Mouse (Mus musculus): ENCODE data around the gene Naa20. TPM values are rescaled to one million over a fixed set of nuclear protein-coding genes. Genes with fewer than 3 reads are reported as not detected.
A peak's percentile ranks its signal among the peaks of the same experiment; 100 is the strongest.
"Not testable (repeated sequence)": the region's sequence is repeated elsewhere in the genome, so short reads cannot be mapped to it uniquely, and the experiment has no call there.

Naa20 gene
- total RNA-seq, 2 experiments from 2014 or later = 67.9 to 71.5 TPM

DNA sequence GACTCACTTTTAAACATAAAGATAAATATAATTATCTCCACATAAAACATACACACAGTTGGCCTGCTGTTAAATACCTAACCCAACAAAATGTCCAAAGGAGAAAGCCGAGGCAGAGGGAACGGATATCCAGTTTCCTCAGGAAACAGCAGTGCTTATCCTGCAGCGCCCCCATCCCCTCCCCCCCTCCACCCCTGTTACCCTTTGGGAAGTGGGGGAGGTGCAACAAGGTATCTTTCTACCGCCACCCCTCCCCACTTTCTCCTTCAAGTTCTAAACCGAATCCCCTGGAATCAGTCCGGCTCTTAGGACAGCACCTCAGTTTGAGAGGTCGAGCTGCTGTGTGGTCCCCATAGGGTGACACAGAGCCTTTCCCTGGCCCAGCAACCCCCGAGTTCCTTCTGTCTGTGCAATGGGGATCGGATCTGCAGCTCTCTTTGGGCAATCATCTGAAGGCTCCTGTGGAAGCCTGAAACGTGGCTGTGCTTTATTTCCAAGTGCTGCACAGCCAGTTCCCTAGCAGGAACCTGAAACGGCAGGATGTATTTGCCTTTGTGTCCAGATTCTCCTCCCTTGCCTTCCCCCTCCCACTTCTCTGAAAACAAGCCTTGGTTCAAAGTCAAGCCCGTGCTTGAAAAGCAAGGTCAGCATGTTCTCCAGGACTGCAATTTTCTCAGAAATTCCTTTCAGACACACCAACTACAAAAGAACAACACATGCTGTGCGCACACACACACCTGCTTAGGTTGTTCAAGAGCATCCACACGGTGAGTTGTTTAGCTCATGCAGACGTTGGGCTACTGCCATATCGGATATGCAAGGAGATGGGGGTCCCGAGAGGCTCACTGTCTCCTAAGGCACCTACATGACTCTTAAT is 17.6 kb upstream of the Naa20 start:
- peak in 1 of 2 experiments; percentile 21 for DNase-seq (ENCODE audit: low spot score in 2 of 2)
- intact Hi-C loops (cut with DNase I) = loop anchor here (5.0 kb wide), 1 partner anchor 87 kb away; no protein-coding TSS in a partner anchor

- intact Hi-C loops (cut with DNase I) = loop anchor here (5.0 kb wide), 1 partner anchor 88 kb away; no protein-coding TSS in a partner anchor
- DNase-seq (ENCODE audit: low spot score in 2 of 2) = peak; percentile 56 to 62
Observed at GRCm38 (mm10) chr2:145884913-145885785, 16.8 kb upstream of the Naa20 start.

DNA sequence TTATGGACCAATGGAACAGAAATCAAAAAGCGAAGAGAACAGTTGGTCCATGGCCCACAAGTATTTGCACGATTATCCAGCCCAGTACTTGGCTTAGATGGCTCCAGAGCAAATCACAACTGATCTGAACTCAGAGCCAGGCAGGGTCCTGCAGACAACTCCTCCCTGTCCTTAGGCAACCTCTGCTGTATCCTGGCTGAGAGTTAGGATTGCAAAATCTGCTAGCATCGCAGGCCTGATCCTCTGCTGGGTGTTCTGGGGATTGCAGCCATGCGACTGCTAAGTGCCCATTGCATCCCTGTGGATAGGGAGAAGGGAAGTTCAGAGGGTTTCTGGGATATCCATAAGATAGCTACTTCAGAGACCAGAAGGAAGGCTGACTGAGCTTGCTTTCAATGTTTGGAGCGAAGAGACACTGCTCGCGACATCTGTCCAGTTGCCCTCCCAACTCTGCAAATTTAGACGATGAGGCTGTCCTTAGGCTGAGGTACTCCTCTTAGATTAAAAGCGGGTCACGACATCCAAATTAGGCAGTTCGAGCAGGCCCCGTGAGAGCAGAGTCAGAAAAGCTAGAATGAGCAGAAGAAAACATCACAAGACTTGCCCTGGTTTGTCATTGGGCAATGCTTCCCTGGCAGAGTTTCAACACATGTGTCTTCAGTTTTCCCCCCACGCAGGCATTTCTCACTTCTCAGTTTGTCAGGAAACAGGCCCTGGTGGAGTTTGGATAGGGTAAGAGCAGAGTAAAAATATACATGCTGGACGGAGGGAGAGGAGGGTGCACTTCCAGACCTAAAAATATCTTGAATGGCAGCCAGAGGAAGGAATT is 13.7 kb upstream of the Naa20 start:
- DNase-seq (ENCODE audit: low spot score in 2 of 2) = peak; percentile 55 to 56
- intact Hi-C loops (cut with DNase I) = no loop called here

DNA sequence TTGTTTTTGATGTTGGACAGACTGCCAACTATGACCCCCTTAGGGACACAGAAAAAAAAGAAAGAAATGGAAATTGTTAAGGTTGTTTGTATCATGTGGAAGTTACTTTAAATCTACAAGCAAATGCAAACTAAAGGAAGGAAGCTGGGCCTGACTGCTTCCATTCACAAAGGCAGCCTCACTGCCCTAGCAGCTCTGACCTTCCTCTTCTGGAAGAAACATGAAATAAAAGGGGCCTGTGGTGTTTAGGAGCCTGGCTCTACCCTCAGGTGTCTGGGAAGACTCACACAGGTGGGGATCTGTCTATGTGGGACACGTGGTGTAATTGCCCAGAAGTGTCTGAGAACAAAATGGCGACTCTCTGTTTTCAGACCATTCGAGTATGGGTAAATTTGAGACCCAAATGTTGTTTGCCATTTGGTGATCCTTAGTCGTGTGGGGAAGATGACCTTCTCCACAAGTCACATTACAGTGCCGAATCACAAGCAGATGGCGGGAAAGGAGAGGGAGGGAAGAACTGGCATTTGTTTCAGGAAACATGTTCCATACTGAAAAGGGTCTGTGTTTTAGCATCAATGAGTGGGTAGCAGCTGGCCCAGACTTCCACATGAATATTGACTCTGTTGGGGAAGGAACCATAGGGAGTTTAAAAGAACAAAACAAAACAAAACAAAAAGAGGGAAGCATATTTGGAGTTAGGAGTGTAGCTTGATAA is 13.0 kb upstream of the Naa20 start:
- intact Hi-C loops (cut with DNase I) = no loop called here
- peak in 1 of 2 experiments; percentile 24 for DNase-seq (ENCODE audit: low spot score in 2 of 2)

DNA sequence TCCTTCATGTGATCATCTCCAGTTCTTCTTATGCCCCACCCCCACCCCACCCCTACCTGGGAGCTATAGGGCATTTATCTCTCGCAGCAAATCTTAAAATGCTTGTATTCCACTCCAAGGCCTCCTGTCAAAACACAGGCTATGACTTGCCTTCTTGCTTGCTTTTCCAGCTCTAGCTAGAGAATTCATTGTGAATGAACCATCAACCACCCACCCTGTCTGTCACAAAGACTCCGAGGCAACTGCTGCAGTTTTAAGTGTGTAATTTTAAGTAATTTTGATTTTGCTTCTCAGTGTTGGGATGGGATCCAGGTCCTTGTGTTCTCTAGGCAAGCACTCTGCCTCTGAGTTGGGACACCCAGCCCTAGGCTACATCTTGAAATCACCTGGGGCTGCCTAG is 11.3 kb upstream of the Naa20 start:
- DNase-seq (ENCODE audit: low spot score in 2 of 2) = no peak
- intact Hi-C loops (cut with DNase I) = no loop called here

- DNase-seq (ENCODE audit: low spot score in 2 of 2) = no peak
- intact Hi-C loops (cut with DNase I) = no loop called here
Observed at GRCm38 (mm10) chr2:145893756-145894155, 8.1 kb upstream of the Naa20 start.

DNA sequence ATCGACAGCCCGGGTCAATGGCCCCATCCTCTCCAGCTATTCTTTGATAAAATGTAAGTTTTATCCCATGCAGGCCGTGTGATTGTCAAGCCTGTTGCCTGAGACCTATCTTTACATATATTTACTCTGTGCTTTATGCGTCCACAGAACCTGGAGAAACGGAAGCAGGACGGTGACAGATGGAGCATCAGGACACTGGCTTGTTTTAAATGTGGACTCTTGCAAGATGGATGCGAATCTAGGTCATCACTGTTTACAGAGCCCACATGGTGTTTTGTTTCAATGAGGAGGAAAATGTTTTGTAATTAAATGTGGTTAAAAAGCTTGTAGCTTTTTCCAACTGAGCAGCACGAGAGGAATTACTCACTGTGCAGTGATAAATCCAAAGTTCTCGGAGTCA is 3.8 kb upstream of the Naa20 start:
- intact Hi-C loops (cut with DNase I) = no loop called here
- DNase-seq (ENCODE audit: low spot score in 2 of 2) = no peak

DNA sequence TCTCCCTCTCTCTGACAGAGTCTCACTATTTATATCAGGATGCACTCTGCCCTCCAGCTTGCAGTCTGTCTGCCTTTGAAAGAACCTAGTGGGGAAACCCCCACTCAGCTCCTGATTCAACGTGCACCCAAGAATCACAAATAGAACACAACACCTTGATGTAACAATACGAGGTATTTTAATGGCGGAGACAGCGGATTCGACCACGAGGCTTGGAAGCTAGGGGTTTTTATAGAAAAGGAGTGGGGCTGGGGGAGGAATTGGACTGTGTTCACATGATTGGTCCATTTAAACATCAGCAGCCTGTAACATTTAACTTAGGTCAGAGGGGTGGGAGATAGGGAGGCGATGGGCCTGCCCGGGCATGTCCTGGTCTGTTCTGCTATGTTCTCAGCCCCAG is 1.6 kb upstream of the Naa20 start:
- DNase-seq (ENCODE audit: low spot score in 2 of 2) = not testable (repeated sequence)
- intact Hi-C loops (cut with DNase I) = loop anchor here (5.0 kb wide), 1 partner anchor 203 kb away; no protein-coding TSS in a partner anchor

DNA sequence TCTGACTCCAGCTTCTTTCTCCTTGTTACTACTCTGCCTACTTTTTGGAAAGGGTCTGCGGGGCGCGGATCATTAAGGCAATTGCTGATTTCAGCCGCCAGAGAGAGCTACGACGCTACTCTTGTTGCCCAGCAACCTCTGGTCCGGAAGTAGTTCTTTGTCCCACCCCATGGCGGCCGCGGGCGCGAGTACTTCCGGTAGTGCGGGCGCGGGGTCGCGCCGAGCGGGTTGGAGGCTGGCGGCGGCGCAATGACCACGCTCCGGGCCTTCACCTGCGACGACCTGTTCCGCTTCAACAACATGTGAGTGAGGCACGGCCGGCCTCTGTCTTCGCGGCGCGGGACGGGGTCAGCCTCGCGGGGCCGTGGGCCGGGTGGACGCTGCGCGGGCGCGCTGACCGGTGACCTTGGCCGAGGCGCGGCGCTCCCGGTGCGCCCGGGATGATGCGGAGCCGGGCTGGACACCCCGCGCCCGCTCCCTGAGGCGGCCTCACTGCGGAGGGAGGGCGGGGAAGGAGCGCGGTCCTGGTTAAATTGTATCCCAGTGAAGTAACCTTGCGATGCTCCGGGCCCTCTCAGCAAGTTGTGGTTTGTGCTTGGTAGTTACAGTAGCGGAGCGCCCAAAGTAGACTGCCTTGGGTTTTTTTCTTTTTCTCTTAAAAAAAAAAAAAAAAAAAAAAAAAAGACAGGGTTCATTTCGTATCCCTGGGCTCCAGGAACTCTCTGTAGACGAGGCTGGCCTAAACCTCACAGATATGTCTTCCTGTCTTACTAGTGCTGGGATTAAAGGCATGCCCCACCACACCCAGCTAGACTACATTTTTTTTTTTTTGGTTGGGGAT is 1.4 kb downstream of the Naa20 start:
- peak; percentile 92 for DNase-seq (ENCODE audit: low spot score in 2 of 2)
- intact Hi-C loops (cut with DNase I) = loop anchor here (5.0 kb wide), 1 partner anchor 206 kb away; no protein-coding TSS in a partner anchor

GRCm38 (mm10) chr2:145903983-145904616 is 2.2 kb downstream of the Naa20 start:
- intact Hi-C loops (cut with DNase I) = loop anchor here (5.0 kb wide), 1 partner anchor 207 kb away; no protein-coding TSS in a partner anchor

GRCm38 (mm10) chr2:145905156-145905555 is 3.3 kb downstream of the Naa20 start:
- intact Hi-C loops (cut with DNase I) = no loop called here
- DNase-seq (ENCODE audit: low spot score in 2 of 2) = no peak

More at GRCm38 (mm10) chr2:145903983-145904616, 2.2 kb downstream of the Naa20 start:
- no peak for DNase-seq (ENCODE audit: low spot score in 2 of 2)

- intact Hi-C loops (cut with DNase I); DNase-seq (ENCODE audit: low spot score in 2 of 2): not testable (repeated sequence)
Observed at GRCm38 (mm10) chr2:145905884-145906283, 4.0 kb downstream of the Naa20 start.

DNA sequence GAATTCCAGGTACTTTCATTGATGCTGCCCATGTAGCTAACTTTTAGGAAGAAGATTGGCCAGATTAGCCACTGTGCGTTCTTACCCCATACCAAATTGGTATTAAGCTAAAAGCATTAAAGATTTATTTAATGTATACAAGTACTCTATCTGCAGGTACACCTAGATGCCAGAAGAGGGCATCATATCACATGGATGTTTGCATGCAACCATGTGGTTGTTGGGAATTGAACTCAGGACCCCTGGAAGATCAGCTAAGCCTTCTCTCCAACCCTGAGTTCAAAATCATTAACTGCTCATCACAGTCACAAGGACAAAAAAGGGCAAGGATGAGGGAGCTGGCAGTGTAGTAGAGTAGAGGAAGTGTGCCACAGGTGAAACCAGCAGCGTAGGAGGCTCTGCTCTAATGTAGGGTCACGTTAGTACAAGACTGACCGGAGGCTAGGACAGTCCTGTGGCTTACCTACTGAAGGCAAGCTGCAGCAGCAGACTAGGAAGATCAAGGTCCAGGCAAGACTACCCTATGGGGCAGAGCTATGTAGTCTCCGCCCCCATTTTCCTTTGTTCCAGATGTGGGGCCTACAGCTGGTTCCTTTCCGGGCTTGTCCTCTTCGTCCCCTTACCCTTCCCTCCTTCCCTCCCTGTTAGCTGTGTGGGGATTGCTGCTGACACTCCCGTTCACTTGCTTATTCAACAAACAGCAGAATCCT is 19.2 kb downstream of the Naa20 start:
- intact Hi-C loops (cut with DNase I) = no loop called here
- DNase-seq (ENCODE audit: low spot score in 2 of 2) = no peak

DNA sequence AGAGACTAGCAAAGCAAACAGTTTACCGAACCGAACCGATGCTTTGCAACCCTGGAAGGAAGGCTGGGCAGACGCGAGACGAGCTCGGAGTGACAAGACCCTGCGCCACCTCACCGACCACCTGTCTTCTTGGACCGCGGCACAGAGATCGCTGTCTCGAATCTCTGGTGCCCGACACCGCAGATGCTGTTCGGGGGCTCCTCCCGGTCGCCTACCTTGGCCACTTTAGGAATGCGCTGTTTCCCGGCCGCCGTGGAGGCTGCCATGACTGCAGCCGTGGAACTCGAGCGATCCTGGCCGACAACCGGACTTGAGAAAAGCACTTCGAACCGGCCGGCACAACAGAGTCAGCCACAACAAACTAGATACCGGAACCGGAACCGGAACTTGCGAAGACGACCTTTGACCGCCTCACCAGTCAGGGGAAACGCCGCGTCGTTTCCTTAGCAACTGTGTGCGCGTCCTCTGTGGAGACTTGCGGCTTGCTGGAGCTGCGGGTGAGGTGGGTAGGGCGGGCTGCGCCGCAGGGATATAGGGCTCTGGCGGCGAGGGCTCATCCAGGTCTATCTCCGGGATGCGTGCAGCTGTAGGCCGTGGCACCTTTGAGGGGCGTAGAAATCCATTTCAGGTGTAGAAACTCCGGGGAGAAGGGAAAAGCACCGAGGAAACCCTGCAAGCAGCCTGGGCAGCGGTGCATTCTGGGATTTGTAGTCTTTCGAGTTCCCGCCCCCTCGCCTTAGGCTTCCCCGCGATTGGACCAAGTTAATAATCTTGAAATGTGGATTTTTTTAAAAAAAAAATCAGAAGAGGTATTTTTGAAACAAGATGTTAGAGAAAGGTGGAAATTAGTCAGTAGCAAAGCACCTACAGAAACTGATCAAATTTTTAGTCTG is 32.7 kb downstream of the Naa20 start, which contains the start of the genes Cfap61 and Crnkl1:
Cfap61 (plus strand) TSS at position 446 of the 893 bp plus-strand sequence.
Crnkl1 (minus strand) TSS at position 676 of the 893 bp plus-strand sequence.
- DNase-seq (ENCODE audit: low spot score in 2 of 2) = peak; percentile 94 to 96
- intact Hi-C loops (cut with DNase I) = no loop called here

DNA sequence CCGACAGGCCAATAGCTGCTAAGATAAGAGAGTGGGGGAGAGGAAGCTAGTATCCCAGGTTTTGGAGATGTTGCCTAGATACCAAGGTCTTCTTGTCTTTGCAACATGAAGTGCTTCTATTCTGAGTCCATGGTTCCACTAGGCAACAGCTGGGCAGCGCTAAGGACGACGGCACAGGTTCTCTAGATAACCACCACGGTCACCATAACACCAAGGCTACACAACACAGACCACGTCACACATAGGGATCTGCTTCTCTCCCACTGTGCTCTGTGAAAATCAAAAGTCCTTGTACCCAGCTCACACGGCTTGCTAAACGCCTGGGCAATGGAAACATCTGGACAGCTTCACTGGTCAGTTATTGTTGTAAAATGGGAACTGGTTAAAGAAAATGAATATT is 35.1 kb downstream of the Naa20 start:
- intact Hi-C loops (cut with DNase I) = no loop called here
- no peak for DNase-seq (ENCODE audit: low spot score in 2 of 2)

DNA sequence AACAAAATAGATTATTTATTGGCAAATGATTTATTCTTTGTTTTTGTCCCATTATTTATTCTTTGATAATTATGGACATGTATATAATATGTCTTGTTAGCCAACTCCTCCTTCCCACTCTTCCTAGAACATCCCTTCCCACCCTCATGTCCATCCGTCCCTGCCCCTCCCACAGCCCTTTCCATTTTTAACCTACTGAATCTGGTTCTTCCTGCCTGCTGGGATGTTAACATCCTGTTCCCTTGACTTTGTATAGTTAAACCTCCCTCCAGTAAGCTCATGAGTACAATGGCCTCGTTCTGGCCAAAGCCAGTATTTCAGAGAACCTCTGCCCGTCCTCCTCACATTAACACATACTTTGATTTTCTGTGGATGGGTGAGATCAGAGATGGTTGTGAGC is 39.5 kb downstream of the Naa20 start:
- no peak for DNase-seq (ENCODE audit: low spot score in 2 of 2)
- intact Hi-C loops (cut with DNase I) = no loop called here
